Mouse (Mus musculus) embryonic facial prominence, embryonic 11.5 days (tissue): ENCODE results near the gene Maml3. TPM values are rescaled to one million over a fixed set of nuclear protein-coding genes. Genes with fewer than 3 reads are reported as not detected.

Experiments used
- ATAC-seq: fragments of 200-750 bp; cut with Nextera tagmentation; replicated peaks from 2 replicates; pipeline ENCODE4 v1.8.0; 2017; ENCODE audit warnings: low read depth; ENCODE audit not compliant: insufficient number of reproducible peaks, low FRiP score, low TSS enrichment
- DNase-seq: peaks from one replicate; pipeline ENCODE4 v3.0.0-alpha.2; 2015; ENCODE audit warnings: low spot score
- H3K27ac ChIP-seq: fragments of 300-500 bp; sonication (generic); replicated peaks from 2 replicates; pipeline ENCODE4 v1.5.1; 2014; ENCODE audit warnings: mild to moderate bottlenecking, low read depth, low read length, control low read depth
- H3K27me3 ChIP-seq: fragments of 300-500 bp; sonication (generic); 2 replicates; pipeline ENCODE4 v1.6.1; 2014; ENCODE audit warnings: mild to moderate bottlenecking, low read length, moderate library complexity, mixed read lengths; ENCODE audit not compliant: control insufficient read depth, insufficient read depth
- H3K36me3 ChIP-seq: fragments of 300-500 bp; sonication (generic); replicated peaks from 2 replicates; pipeline ENCODE4 v1.6.1; 2014; ENCODE audit warnings: low read depth, mild to moderate bottlenecking, low read length, moderate library complexity, mixed read lengths; ENCODE audit not compliant: control insufficient read depth, insufficient read depth
- H3K4me1 ChIP-seq: fragments of 300-500 bp; sonication (generic); 2 replicates; pipeline ENCODE4 v1.6.1; 2014; ENCODE audit warnings: low read length, mixed read lengths; ENCODE audit not compliant: control insufficient read depth, insufficient read depth
- H3K4me2 ChIP-seq: fragments of 300-500 bp; sonication (generic); 2 replicates; pipeline ENCODE4 v1.6.1; 2014; ENCODE audit warnings: low read depth, mild to moderate bottlenecking, control low read depth, low read length, moderate library complexity
- H3K4me3 ChIP-seq: fragments of 300-500 bp; sonication (generic); 2 replicates; pipeline ENCODE4 v1.5.1; 2014; ENCODE audit warnings: low read depth, low read length, control low read depth
- H3K9ac ChIP-seq: fragments of 300-500 bp; sonication (generic); replicated peaks from 2 replicates; pipeline ENCODE4 v1.6.1; 2014; ENCODE audit warnings: mild to moderate bottlenecking, control low read depth, low read length
- H3K9me3 ChIP-seq: fragments of 300-500 bp; sonication (generic); replicated peaks from 2 replicates; pipeline ENCODE4 v1.6.1; 2016; ENCODE audit warnings: mild to moderate bottlenecking, low read length, inconsistent platforms, mixed read lengths; ENCODE audit not compliant: control insufficient read depth
- WGBS: fragments of 180-500 bp; shearing (Covaris S2); extraction: QIAGEN DNeasy Blood & Tissue Kit; methylation state at CpG from one replicate; pipeline ENCODE4 v1.1.7; 2014; 5-methylcytosine and 5-hydroxymethylcytosine counted together
- polyA plus RNA-seq: library from polyadenylated mRNA; unstranded; fragments of >200 nt; fragmentation: Nextera tagmentation; extraction: Ambion mirVana; gene quantifications from 2 replicates; pipeline ENCODE4 v1.2.1, GENCODE M21; 2014

The Maml3 gene
- polyA plus RNA-seq, 1 experiment from 2014 or later, result 4.4 TPM

DNA sequence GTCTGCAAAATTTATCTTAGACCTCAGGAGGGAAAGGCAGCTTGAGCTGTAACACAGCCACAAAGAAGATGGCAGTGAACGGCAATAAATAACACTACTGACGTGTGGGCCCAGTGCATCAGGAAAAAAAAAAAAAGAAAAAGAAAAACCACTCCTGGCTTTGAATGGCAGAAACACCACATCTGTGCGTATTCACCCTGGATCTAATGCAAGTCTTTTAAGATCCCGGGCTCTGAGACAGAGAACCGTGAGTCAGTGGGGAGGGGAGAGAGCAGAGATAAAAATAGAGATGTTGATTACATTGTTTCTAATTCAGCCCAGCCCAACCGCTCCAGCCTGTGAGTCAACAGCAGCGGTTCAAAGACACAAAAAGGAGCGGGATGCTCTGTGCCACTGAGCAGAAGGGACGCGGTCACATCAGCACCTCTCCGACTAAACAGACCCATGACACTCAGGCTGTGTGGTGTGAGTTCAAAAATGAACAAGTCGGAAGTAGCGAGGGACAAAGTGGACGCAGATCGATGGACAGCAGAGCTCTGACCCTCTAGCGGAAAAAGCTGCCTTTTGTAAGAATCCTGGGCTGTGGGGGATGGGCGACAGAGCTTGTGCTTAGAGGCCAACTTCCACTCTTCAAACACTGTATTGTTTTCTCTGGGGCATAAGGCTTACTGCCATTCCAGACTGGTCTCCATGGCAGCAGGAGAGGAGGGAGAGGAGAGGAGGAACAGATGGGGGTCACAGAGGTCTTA, 316.1 kb downstream of the Maml3 start:
- H3K27ac ChIP-seq, result peak overlapping the region; percentile 87
- H3K4me2 ChIP-seq, result peak overlapping the region; percentile 44
- ATAC-seq, result peak; percentile 87
- WGBS, result under 1% methylated on average over 17 of the region's 17 CpGs
- H3K9ac ChIP-seq, result peak overlapping the region; percentile 55
- DNase-seq, result peak; percentile 91
- H3K27me3 ChIP-seq, result no peaks in the 10 kb centered on the region
- H3K36me3 ChIP-seq, result no peaks in the 10 kb centered on the region
- no peaks in the 10 kb centered on the region for H3K9me3 ChIP-seq
- H3K4me1 ChIP-seq, result no peaks in the 10 kb centered on the region; the same call in 1 of the 2 replicates
- H3K4me3 ChIP-seq, result peak overlapping the region; percentile 17; the same call in 1 of the 2 replicates

DNA sequence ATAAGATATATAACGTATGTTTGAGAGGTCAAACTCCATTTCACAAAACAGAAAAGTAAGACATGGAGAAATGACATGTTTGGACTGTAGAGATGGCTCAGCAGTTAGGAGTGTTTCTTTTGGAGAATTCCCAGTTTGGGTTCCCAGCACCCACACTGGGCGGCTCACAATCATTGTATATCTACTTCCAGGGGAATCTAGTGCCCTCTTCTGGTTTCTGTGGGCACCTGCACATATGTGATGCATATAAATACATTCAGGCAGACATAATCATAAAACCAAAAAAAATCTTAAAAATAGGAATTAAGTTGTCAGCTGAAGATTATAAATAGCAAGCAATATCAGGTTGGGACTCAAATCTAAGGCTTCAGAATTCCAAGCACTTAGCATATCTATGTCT, 316.9 kb downstream of the Maml3 start:
- Histone ChIP-seq H3K9ac (no peak overlapping the region), H3K27ac (no peak overlapping the region)
- 93% methylated on average over 2 of the region's 2 CpGs for WGBS

GRCm38 (mm10) chr3:51785796-51786195, 319.1 kb downstream of the Maml3 start:
- 78% methylated on average over 7 of the region's 7 CpGs for WGBS
- no peak for ATAC-seq
- Histone ChIP-seq H3K9me3 (no peaks in the 10 kb centered on the region), H3K9ac (no peak overlapping the region), H3K36me3 (no peaks in the 10 kb centered on the region), H3K27ac (no peak overlapping the region), H3K27me3 (no peaks in the 10 kb centered on the region), H3K4me2 (no peak overlapping the region), H3K4me3 (no peak overlapping the region), H3K4me1 (no peaks in the 10 kb centered on the region; the same call in 1 of the 2 replicates)
- no peak for DNase-seq

More for the DNA sequence above, 316.9 kb downstream of the Maml3 start:
- Histone ChIP-seq H3K4me3 (no peak overlapping the region), H3K27me3 (no peaks in the 10 kb centered on the region), H3K4me2 (no peak overlapping the region), H3K36me3 (no peaks in the 10 kb centered on the region), H3K9me3 (no peaks in the 10 kb centered on the region), H3K4me1 (no peaks in the 10 kb centered on the region; the same call in 1 of the 2 replicates)
- ATAC-seq, result no peak
- DNase-seq, result no peak

- 91% methylated on average over 10 of the region's 10 CpGs for WGBS
- no peaks in the 10 kb centered on the region for H3K9me3 ChIP-seq
- no peaks in the 10 kb centered on the region for H3K4me1 ChIP-seq
- DNase-seq, result no peak
- H3K4me2 ChIP-seq, result no peak overlapping the region
- H3K27ac ChIP-seq, result no peak overlapping the region
- H3K36me3 ChIP-seq, result no peaks in the 10 kb centered on the region
- no peak for ATAC-seq
- H3K4me3 ChIP-seq, result no peak overlapping the region
- no peaks in the 10 kb centered on the region for H3K27me3 ChIP-seq
- H3K9ac ChIP-seq, result no peak overlapping the region
Measured at GRCm38 (mm10) chr3:51782191-51782590, 322.7 kb downstream of the Maml3 start.

GRCm38 (mm10) chr3:51778738-51779592, 325.9 kb downstream of the Maml3 start:
- ATAC-seq (peak; percentile 34; the same call in 1 of the 2 replicates), DNase-seq (peak; percentile 54)
- Histone ChIP-seq H3K4me2 (no peak overlapping the region), H3K27ac (peak overlapping the region; percentile 35; the same call in 1 of the 2 replicates), H3K9me3 (no peaks in the 10 kb centered on the region), H3K4me1 (no peaks in the 10 kb centered on the region), H3K27me3 (no peaks in the 10 kb centered on the region), H3K36me3 (no peaks in the 10 kb centered on the region), H3K4me3 (no peak overlapping the region), H3K9ac (peak overlapping the region; percentile 6; the same call in 1 of the 2 replicates)
- WGBS, result 40% methylated on average over 16 of the region's 16 CpGs

GRCm38 (mm10) chr3:51778179-51778578, 326.7 kb downstream of the Maml3 start:
- ATAC-seq (no peak), DNase-seq (no peak)
- Histone ChIP-seq H3K36me3 (no peaks in the 10 kb centered on the region), H3K4me1 (no peaks in the 10 kb centered on the region), H3K27ac (no peak overlapping the region), H3K9ac (no peak overlapping the region), H3K4me3 (no peak overlapping the region), H3K9me3 (no peaks in the 10 kb centered on the region), H3K27me3 (no peaks in the 10 kb centered on the region), H3K4me2 (no peak overlapping the region)
- 68% methylated on average over 3 of the region's 3 CpGs for WGBS

DNA sequence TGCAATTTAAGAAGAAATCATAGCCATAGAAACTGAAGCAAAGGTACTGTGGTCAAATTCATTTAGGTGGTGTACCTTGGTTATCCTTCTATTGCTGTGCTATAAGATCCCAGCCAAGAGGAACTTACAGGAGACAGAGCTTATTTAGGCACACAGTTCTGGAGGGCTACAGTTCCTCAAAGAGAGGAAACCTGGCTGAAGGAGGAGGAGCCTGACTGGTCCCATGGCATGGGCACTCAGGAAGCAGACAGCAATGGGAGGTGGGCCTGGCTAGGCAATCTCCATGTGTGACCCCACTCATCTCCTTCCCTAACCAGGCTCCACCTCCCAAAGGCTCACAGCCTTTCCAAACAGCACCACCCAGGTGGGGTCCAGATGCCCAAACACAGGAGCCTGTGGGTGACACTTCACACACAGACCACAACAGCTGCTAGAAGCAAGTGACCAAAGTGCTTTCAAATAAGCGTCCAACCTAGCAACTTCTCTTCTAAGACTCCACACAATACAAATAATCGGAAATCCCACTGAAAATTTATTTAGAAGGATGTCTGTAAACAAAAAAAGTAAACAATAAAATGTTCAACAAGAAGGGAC, 328.8 kb downstream of the Maml3 start:
- Histone ChIP-seq H3K4me1 (no peaks in the 10 kb centered on the region), H3K4me3 (no peak overlapping the region), H3K27me3 (no peaks in the 10 kb centered on the region), H3K4me2 (no peak overlapping the region), H3K27ac (no peak overlapping the region), H3K9ac (no peak overlapping the region), H3K36me3 (no peaks in the 10 kb centered on the region), H3K9me3 (no peaks in the 10 kb centered on the region)
- DNase-seq (no peak), ATAC-seq (no peak)
- 84% methylated on average over 2 of the region's 2 CpGs for WGBS
